Comparison of ENCODE assay signal across 18 mouse cellular contexts in genomic region chr8:92721936-92722321, GRCm38 (mm10). TPM values are rescaled to one million over a fixed set of nuclear protein-coding genes. Genes with fewer than 3 reads are reported as not detected.
A peak's percentile ranks its signal among the peaks of the same experiment; 100 is the strongest.
DNase-seq lines count a peak whose midpoint lies in the region; ATAC-seq lines count a peak whose summit lies in the region.
"Had no signal": no experiment of that assay in that cellular context is flagged by ENCODE, and none has a peak within 500 bp of the region (broad histone marks: within the 10 kb centered on the region; RNA-seq: fewer than 3 reads in every experiment).

No protein-coding gene starts in this region.

- WGBS in forebrain, embryonic 14.5 days, result 46% methylated on average over 8 of the region's 8 CpGs
- WGBS in forebrain, embryonic 11.5 days, result 58% methylated on average over 8 of the region's 8 CpGs
- WGBS in hindbrain, embryonic 11.5 days, result 69% methylated on average over 8 of the region's 8 CpGs
- WGBS in hindbrain, embryonic 14.5 days, result 48% methylated on average over 8 of the region's 8 CpGs
- WGBS in embryonic facial prominence, embryonic 14.5 days, result 43% methylated on average over 8 of the region's 8 CpGs
- 15% methylated on average over 8 of the region's 8 CpGs for WGBS in midbrain, embryonic 16.5 days

- no peaks in the 10 kb centered on the region for H3K9me3 ChIP-seq in forebrain, embryonic 14.5 days (replicated peaks; ENCODE audit: control insufficient read depth, low read length)
- no peaks in the 10 kb centered on the region for H3K9me3 ChIP-seq in forebrain, embryonic 11.5 days (ENCODE audit: control insufficient read depth, low read length)
- H3K9me3 ChIP-seq in hindbrain, embryonic 11.5 days (ENCODE audit: control insufficient read depth, low read length), result no peaks in the 10 kb centered on the region
- no peaks in the 10 kb centered on the region for H3K9me3 ChIP-seq in hindbrain, embryonic 14.5 days (ENCODE audit: control insufficient read depth, low read length)
- H3K9me3 ChIP-seq in embryonic facial prominence, embryonic 14.5 days (ENCODE audit: control insufficient read depth, low read length), result no peaks in the 10 kb centered on the region
- H3K9me3 ChIP-seq in midbrain, embryonic 16.5 days (replicated peaks; ENCODE audit: control insufficient read depth, low read length, poor library complexity, severe bottlenecking), result no peaks in the 10 kb centered on the region
- H3K9me3 ChIP-seq: kidney, embryonic 15.5 days; limb, embryonic 12.5 days; lung, embryonic 15.5 days; midbrain, embryonic 12.5 days; neural tube, embryonic 13.5 days had no signal

- no peak for ATAC-seq in forebrain, embryonic 14.5 days
- no peak for ATAC-seq in forebrain, embryonic 11.5 days (replicated peaks; ENCODE audit: low FRiP score)
- no peak; the same call in 1 of the 2 replicates for ATAC-seq in hindbrain, embryonic 11.5 days (ENCODE audit: low FRiP score)
- ATAC-seq in hindbrain, embryonic 14.5 days (ENCODE audit: low FRiP score), result no peak
- peak; percentile 16; the same call in 1 of the 2 replicates for ATAC-seq in embryonic facial prominence, embryonic 14.5 days (ENCODE audit: low read depth)
- peak; percentile 7; the same call in 1 of the 2 replicates for ATAC-seq in midbrain, embryonic 16.5 days
- ATAC-seq: inflammation-experienced regulatory T-cells, adult 6 months had no signal

- peaks cover 21% of the 10 kb centered on the region for H3K4me1 ChIP-seq in forebrain, embryonic 14.5 days (ENCODE audit: control insufficient read depth, insufficient read depth, low read length)
- H3K4me1 ChIP-seq in forebrain, embryonic 11.5 days (replicated peaks; ENCODE audit: control insufficient read depth, insufficient read depth, low read length), result peaks cover 18% of the 10 kb centered on the region
- peaks cover 6% of the 10 kb centered on the region; the same call in 1 of the 2 replicates for H3K4me1 ChIP-seq in hindbrain, embryonic 11.5 days (replicated peaks; ENCODE audit: control insufficient read depth, insufficient read depth, low read length)
- H3K4me1 ChIP-seq in hindbrain, embryonic 14.5 days (replicated peaks; ENCODE audit: control insufficient read depth, insufficient read depth, low read length), result peaks cover 6% of the 10 kb centered on the region; the same call in 1 of the 2 replicates
- H3K4me1 ChIP-seq in embryonic facial prominence, embryonic 14.5 days (ENCODE audit: control insufficient read depth, insufficient read depth, low read length), result peaks cover 32% of the 10 kb centered on the region
- H3K4me1 ChIP-seq in midbrain, embryonic 16.5 days (ENCODE audit: control insufficient read depth, insufficient read depth, low read length), result peaks cover 8% of the 10 kb centered on the region

- no peak overlapping the region for H3K4me3 ChIP-seq in forebrain, embryonic 14.5 days (ENCODE audit: low read depth, low read length)
- H3K4me3 ChIP-seq in forebrain, embryonic 11.5 days (ENCODE audit: low read depth, low read length), result no peak overlapping the region
- H3K4me3 ChIP-seq in hindbrain, embryonic 11.5 days (ENCODE audit: low read depth, low read length), result no peak overlapping the region
- no peak overlapping the region for H3K4me3 ChIP-seq in hindbrain, embryonic 14.5 days (replicated peaks; ENCODE audit: low read length)
- no peak overlapping the region for H3K4me3 ChIP-seq in embryonic facial prominence, embryonic 14.5 days (ENCODE audit: low read depth, low read length)
- H3K4me3 ChIP-seq in midbrain, embryonic 16.5 days (ENCODE audit: low read depth, low read length), result no peak overlapping the region
- H3K4me3 ChIP-seq: kidney, embryonic 15.5 days; limb, embryonic 12.5 days; lung, embryonic 15.5 days; midbrain, embryonic 12.5 days; neural tube, embryonic 13.5 days had no signal

- no peaks in the 10 kb centered on the region for H3K36me3 ChIP-seq in forebrain, embryonic 14.5 days (ENCODE audit: control insufficient read depth, insufficient read depth, low read length)
- H3K36me3 ChIP-seq in forebrain, embryonic 11.5 days (ENCODE audit: control insufficient read depth, insufficient read depth, low read length), result no peaks in the 10 kb centered on the region
- H3K36me3 ChIP-seq in hindbrain, embryonic 11.5 days (ENCODE audit: control insufficient read depth, insufficient read depth, low read length), result no peaks in the 10 kb centered on the region
- no peaks in the 10 kb centered on the region for H3K36me3 ChIP-seq in hindbrain, embryonic 14.5 days (replicated peaks; ENCODE audit: control insufficient read depth, insufficient read depth)
- no peaks in the 10 kb centered on the region for H3K36me3 ChIP-seq in embryonic facial prominence, embryonic 14.5 days (ENCODE audit: control insufficient read depth, insufficient read depth, low read length)
- no peaks in the 10 kb centered on the region for H3K36me3 ChIP-seq in midbrain, embryonic 16.5 days (ENCODE audit: control insufficient read depth, insufficient read depth, low read length)
- H3K36me3 ChIP-seq: kidney, embryonic 15.5 days; limb, embryonic 12.5 days; lung, embryonic 15.5 days; midbrain, embryonic 12.5 days; neural tube, embryonic 13.5 days had no signal

- DNase-seq in forebrain, embryonic 14.5 days (ENCODE audit: low spot score), result peak; percentile 36
- no peak for DNase-seq in forebrain, embryonic 11.5 days (ENCODE audit: low spot score)
- peak; percentile 24 for DNase-seq in hindbrain, embryonic 11.5 days (ENCODE audit: low spot score)
- DNase-seq in hindbrain, embryonic 14.5 days (ENCODE audit: low spot score), result no peak
- peak; percentile 83 for DNase-seq in embryonic facial prominence, embryonic 14.5 days (ENCODE audit: low spot score)
- no peak for DNase-seq in liver
- DNase-seq: thymus, adult 2 months; thymus, postnatal 36 days had no signal

- no peak overlapping the region for H3K9ac ChIP-seq in forebrain, embryonic 14.5 days (ENCODE audit: low read length)
- H3K9ac ChIP-seq in forebrain, embryonic 11.5 days (ENCODE audit: low read length), result no peak overlapping the region; the same call in 1 of the 2 replicates
- H3K9ac ChIP-seq in hindbrain, embryonic 11.5 days (ENCODE audit: low read depth, low read length), result no peak overlapping the region
- H3K9ac ChIP-seq in hindbrain, embryonic 14.5 days, result no peak overlapping the region
- H3K9ac ChIP-seq in embryonic facial prominence, embryonic 14.5 days (ENCODE audit: low read depth, low read length), result 0 out of 2 replicates have a peak overlapping the region, but pooled peaks have one; percentile 30
- no peak overlapping the region for H3K9ac ChIP-seq in midbrain, embryonic 16.5 days (ENCODE audit: low read depth, low read length)
- H3K9ac ChIP-seq: kidney, embryonic 15.5 days; limb, embryonic 12.5 days; lung, embryonic 15.5 days; midbrain, embryonic 12.5 days; neural tube, embryonic 13.5 days had no signal

- no peak overlapping the region for H3K4me2 ChIP-seq in forebrain, embryonic 14.5 days (ENCODE audit: low read length)
- H3K4me2 ChIP-seq in forebrain, embryonic 11.5 days (ENCODE audit: low read depth, low read length, severe bottlenecking), result no peak overlapping the region
- H3K4me2 ChIP-seq in hindbrain, embryonic 11.5 days (replicated peaks; ENCODE audit: low read depth, low read length), result no peak overlapping the region
- H3K4me2 ChIP-seq in hindbrain, embryonic 14.5 days (replicated peaks), result no peak overlapping the region
- H3K4me2 ChIP-seq in embryonic facial prominence, embryonic 14.5 days (ENCODE audit: low read depth, low read length), result 0 out of 2 replicates have a peak overlapping the region, but pooled peaks have one; percentile 32
- no peak overlapping the region for H3K4me2 ChIP-seq in midbrain, embryonic 16.5 days (ENCODE audit: low read length)
- H3K4me2 ChIP-seq: kidney, embryonic 15.5 days; limb, embryonic 12.5 days; liver, embryonic 11.5 days; lung, embryonic 15.5 days; midbrain, embryonic 12.5 days; neural tube, embryonic 13.5 days had no signal

- no peak overlapping the region for H3K27ac ChIP-seq in forebrain, embryonic 14.5 days (ENCODE audit: low read depth, low read length)
- no peak overlapping the region for H3K27ac ChIP-seq in forebrain, embryonic 11.5 days (ENCODE audit: low read depth, low read length)
- H3K27ac ChIP-seq in hindbrain, embryonic 11.5 days (ENCODE audit: low read depth, low read length), result no peak overlapping the region
- H3K27ac ChIP-seq in hindbrain, embryonic 14.5 days, result no peak overlapping the region
- H3K27ac ChIP-seq in embryonic facial prominence, embryonic 14.5 days (replicated peaks; ENCODE audit: low read depth, low read length), result no peak overlapping the region
- H3K27ac ChIP-seq in midbrain, embryonic 16.5 days (ENCODE audit: low read length), result no peak overlapping the region
- H3K27ac ChIP-seq: kidney, embryonic 15.5 days; limb, embryonic 12.5 days; lung, embryonic 15.5 days; neural tube, embryonic 13.5 days had no signal

- no peaks in the 10 kb centered on the region for H3K27me3 ChIP-seq in forebrain, embryonic 14.5 days (replicated peaks; ENCODE audit: control insufficient read depth, insufficient read depth, low read length)
- no peaks in the 10 kb centered on the region for H3K27me3 ChIP-seq in forebrain, embryonic 11.5 days (ENCODE audit: control insufficient read depth, insufficient read depth, low read length)
- no peaks in the 10 kb centered on the region for H3K27me3 ChIP-seq in hindbrain, embryonic 11.5 days (ENCODE audit: control insufficient read depth, insufficient read depth, low read length)
- H3K27me3 ChIP-seq in hindbrain, embryonic 14.5 days (ENCODE audit: control insufficient read depth, insufficient read depth, low read length), result peaks cover 6% of the 10 kb centered on the region
- no peaks in the 10 kb centered on the region; the same call in 1 of the 2 replicates for H3K27me3 ChIP-seq in embryonic facial prominence, embryonic 14.5 days (replicated peaks; ENCODE audit: control insufficient read depth, insufficient read depth, low read length)
- H3K27me3 ChIP-seq in midbrain, embryonic 16.5 days (ENCODE audit: control insufficient read depth, insufficient read depth, low read depth, low read length), result no peaks in the 10 kb centered on the region
- H3K27me3 ChIP-seq: lung, embryonic 15.5 days had no signal

RNA-seq across cellular contexts. Expression of gene Irx6, which starts 47.8 kb away (rescaled TPM):
- polyA plus RNA-seq in forebrain, embryonic 14.5 days (2014; fragmentation: Nextera tagmentation; extraction: Ambion mirVana), result 0.38 and 0.69 TPM in 2 replicates
- 0.15 and 0.36 TPM in 2 replicates for polyA plus RNA-seq in forebrain, embryonic 11.5 days (2014; fragmentation: Nextera tagmentation; extraction: Ambion mirVana)
- 0.69 and 0.71 TPM in 2 replicates for polyA plus RNA-seq in hindbrain, embryonic 11.5 days (2014; fragmentation: Nextera tagmentation; extraction: Ambion mirVana)
- 0.86 and 2.3 TPM in 2 replicates for polyA plus RNA-seq in hindbrain, embryonic 14.5 days (2014; fragmentation: Nextera tagmentation; extraction: Ambion mirVana)
- polyA plus RNA-seq in embryonic facial prominence, embryonic 14.5 days (2014; fragmentation: Nextera tagmentation; extraction: Ambion mirVana), result 0.37 and 0.40 TPM in 2 replicates
- polyA plus RNA-seq in midbrain, embryonic 16.5 days (2015; fragmentation: Nextera tagmentation; extraction: Ambion mirVana), result 6.0 and 7.6 TPM in 2 replicates
- polyA plus RNA-seq: inflammation-experienced regulatory T-cells, adult 6 months; liver, embryonic 11.5 days; liver, embryonic 16.5 days; lung, embryonic 15.5 days; Patski had no signal

Comparison
In these comparisons a context has a peak if more than half of its experiments do, and no peak if none do; other contexts are left out.
1. DNase-seq: peak in forebrain, embryonic 14.5 days (single experiment), hindbrain, embryonic 11.5 days (single experiment) and embryonic facial prominence, embryonic 14.5 days (single experiment); none in forebrain, embryonic 11.5 days (single experiment), hindbrain, embryonic 14.5 days (single experiment) and liver (single experiment).
2. ATAC-seq: peak in embryonic facial prominence, embryonic 14.5 days (single experiment) and midbrain, embryonic 16.5 days (single experiment); none in forebrain, embryonic 14.5 days (single experiment), forebrain, embryonic 11.5 days (single experiment), hindbrain, embryonic 11.5 days (single experiment) and hindbrain, embryonic 14.5 days (single experiment).